Mouse (Mus musculus) heart, embryonic 14.5 days (tissue): ENCODE data around the gene B3gnt8. TPM values are rescaled to one million over a fixed set of nuclear protein-coding genes. Genes with fewer than 3 reads are reported as not detected.
A peak's percentile ranks its signal among the peaks of the same experiment; 100 is the strongest.
"Not testable (repeated sequence)": the region's sequence is repeated elsewhere in the genome, so short reads cannot be mapped to it uniquely, and the experiment has no call there.

Experiments
- ATAC-seq: fragments of 200-750 bp; cut with Nextera tagmentation; 2 replicates; pipeline ENCODE4 v1.8.0; 2017; ENCODE audit warnings: low read depth, moderate TSS enrichment; ENCODE audit not compliant: insufficient number of reproducible peaks, insufficient read depth, low FRiP score
- H3K27ac ChIP-seq, 2 experiments: fragments of 200-500 bp in 1 of 2; fragments of 300-500 bp in 1 of 2; sonication (generic) in 1 of 2; replicated peaks in 1 of 2; 2 replicates each; pipeline ENCODE4 v1.5.1; 2012 to 2014; ENCODE audit warnings: low read depth in 2 of 2, low read length in 2 of 2, control low read depth in 1 of 2, mild to moderate bottlenecking in 1 of 2, mixed read lengths in 1 of 2; ENCODE audit not compliant: control insufficient read depth in 1 of 2, insufficient read depth in 1 of 2
- H3K27me3 ChIP-seq: fragments of 300-500 bp; sonication (generic); 2 replicates; pipeline ENCODE4 v1.6.1; 2014; ENCODE audit warnings: mild to moderate bottlenecking, low read length, control low read depth; ENCODE audit not compliant: control insufficient read depth, insufficient read depth
- H3K36me3 ChIP-seq: fragments of 300-500 bp; sonication (generic); 2 replicates; pipeline ENCODE4 v1.6.1; 2014; ENCODE audit warnings: mild to moderate bottlenecking, control low read depth, low read length, mixed read lengths; ENCODE audit not compliant: control insufficient read depth, insufficient read depth
- H3K4me1 ChIP-seq, 2 experiments: fragments of 200-500 bp in 1 of 2; fragments of 300-500 bp in 1 of 2; sonication (generic) in 1 of 2; 2 replicates each; pipeline ENCODE4 v1.6.1; 2012 to 2014; ENCODE audit warnings: low read length in 2 of 2, control low read depth in 1 of 2, mixed read lengths in 1 of 2; ENCODE audit not compliant: control insufficient read depth in 2 of 2, insufficient read depth in 2 of 2
- H3K4me2 ChIP-seq: fragments of 300-500 bp; sonication (generic); 2 replicates; pipeline ENCODE4 v1.6.1; 2014; ENCODE audit warnings: mild to moderate bottlenecking, low read length
- H3K4me3 ChIP-seq, 2 experiments: fragments of 200-500 bp in 1 of 2; fragments of 300-500 bp in 1 of 2; sonication (generic) in 1 of 2; 2 replicates each; pipeline ENCODE4 v1.5.1; 2012 to 2014; ENCODE audit warnings: low read length in 2 of 2, mild to moderate bottlenecking in 2 of 2, control low read depth in 1 of 2, low read depth in 1 of 2, moderate library complexity in 1 of 2; ENCODE audit not compliant: control insufficient read depth in 1 of 2, insufficient read depth in 1 of 2
- H3K9ac ChIP-seq: fragments of 300-500 bp; sonication (generic); 2 replicates; pipeline ENCODE4 v1.6.1; 2014; ENCODE audit warnings: mild to moderate bottlenecking, low read length
- H3K9me3 ChIP-seq: fragments of 300-500 bp; sonication (generic); 2 replicates; pipeline ENCODE4 v1.6.1; 2016; ENCODE audit warnings: low read length, control low read depth; ENCODE audit not compliant: control insufficient read depth
- WGBS: fragments of 180-500 bp; shearing (Covaris S2); extraction: QIAGEN DNeasy Blood & Tissue Kit; methylation state at CpG from one replicate; pipeline ENCODE4 v1.1.7; 2014; 5-methylcytosine and 5-hydroxymethylcytosine counted together
- polyA plus RNA-seq: library from polyadenylated mRNA; unstranded; fragments of >200 nt; fragmentation: Nextera tagmentation; extraction: Ambion mirVana; gene quantifications from 2 replicates; pipeline ENCODE4 v1.2.1, GENCODE M21; 2014

Gene B3gnt8
- 3.2 and 3.5 TPM in 2 replicates for polyA plus RNA-seq

- Histone ChIP-seq H3K4me1 (peaks cover 11 to 37% of the 10 kb centered on the region in 2 experiments; a peak in 3 of 4 replicates), H3K9ac (peak within 1 kb of the TSS; percentile 68), H3K27me3 (no peaks in the 10 kb centered on the region), H3K4me2 (peak within 1 kb of the TSS; percentile 67), H3K9me3 (no peaks in the 10 kb centered on the region), H3K36me3 (peaks cover 62% of the 10 kb centered on the region), H3K27ac (peak within 1 kb of the TSS; percentile 48 to 79; a peak in 3 of 4 replicates), H3K4me3 (peak within 1 kb of the TSS; percentile 43 to 45)
- WGBS: 11% methylated on average over 29 of the region's 29 CpGs
- ATAC-seq: peak; percentile 35
Measured at GRCm38 (mm10) chr7:25626509-25627430, at the start of gene B3gnt8. TSS of gene B3gnt8 (plus strand) at chr7:25626654.

- not testable (repeated sequence) for H3K9me3 ChIP-seq, ATAC-seq, H3K4me3 ChIP-seq, H3K4me1 ChIP-seq, H3K9ac ChIP-seq, H3K4me2 ChIP-seq, H3K27me3 ChIP-seq, H3K27ac ChIP-seq, H3K36me3 ChIP-seq
- WGBS: 73% methylated on average over 11 of the region's 14 CpGs
Measured at GRCm38 (mm10) chr7:25576793-25577437, 49.5 kb upstream of the B3gnt8 start.

- no peak for ATAC-seq
- no peak overlapping the region for H3K9ac ChIP-seq
- H3K36me3 ChIP-seq: no peaks in the 10 kb centered on the region
- H3K27me3 ChIP-seq: no peaks in the 10 kb centered on the region
- H3K4me2 ChIP-seq: no peak overlapping the region
- WGBS: 76% methylated on average over 10 of the region's 10 CpGs
- H3K27ac ChIP-seq: no peak overlapping the region
- H3K9me3 ChIP-seq: no peaks in the 10 kb centered on the region; the same call in 1 of the 2 replicates
- no peak overlapping the region for H3K4me3 ChIP-seq
- no peaks in the 10 kb centered on the region for H3K4me1 ChIP-seq
Measured at GRCm38 (mm10) chr7:25579441-25579840, 47.0 kb upstream of the B3gnt8 start.

- WGBS: 72% methylated on average over 15 of the region's 15 CpGs
- H3K4me2 ChIP-seq: no peak overlapping the region
- no peak overlapping the region for H3K27ac ChIP-seq
- no peak overlapping the region for H3K9ac ChIP-seq
- no peak overlapping the region for H3K4me3 ChIP-seq
- H3K9me3 ChIP-seq: no peaks in the 10 kb centered on the region; the same call in 1 of the 2 replicates
- H3K4me1 ChIP-seq: no peaks in the 10 kb centered on the region
- H3K36me3 ChIP-seq: no peaks in the 10 kb centered on the region
- ATAC-seq: no peak
- H3K27me3 ChIP-seq: no peaks in the 10 kb centered on the region
Measured at GRCm38 (mm10) chr7:25582301-25582810, 44.1 kb upstream of the B3gnt8 start.

- H3K36me3 ChIP-seq: no peaks in the 10 kb centered on the region
- no peaks in the 10 kb centered on the region for H3K27me3 ChIP-seq
- no peak overlapping the region for H3K4me2 ChIP-seq
- no peak overlapping the region for H3K4me3 ChIP-seq
- H3K27ac ChIP-seq: no peak overlapping the region
- no peak overlapping the region for H3K9ac ChIP-seq
- ATAC-seq: no peak
- WGBS: 77% methylated on average over 5 of the region's 5 CpGs
- no peaks in the 10 kb centered on the region; the same call in 1 of the 2 replicates for H3K9me3 ChIP-seq
- no peaks in the 10 kb centered on the region for H3K4me1 ChIP-seq
Measured at GRCm38 (mm10) chr7:25584651-25585050, 41.8 kb upstream of the B3gnt8 start.

GRCm38 (mm10) chr7:25585351-25586204, 40.9 kb upstream of the B3gnt8 start:
- no peak overlapping the region for H3K27ac ChIP-seq
- no peaks in the 10 kb centered on the region for H3K4me1 ChIP-seq
- H3K4me2 ChIP-seq: no peak overlapping the region
- H3K9me3 ChIP-seq: no peaks in the 10 kb centered on the region; the same call in 1 of the 2 replicates
- H3K9ac ChIP-seq: no peak overlapping the region
- no peak overlapping the region for H3K4me3 ChIP-seq
- H3K27me3 ChIP-seq: no peaks in the 10 kb centered on the region
- H3K36me3 ChIP-seq: no peaks in the 10 kb centered on the region
- 73% methylated on average over 9 of the region's 9 CpGs for WGBS
- ATAC-seq: no peak

GRCm38 (mm10) chr7:25591226-25591625, 35.2 kb upstream of the B3gnt8 start:
- no peak overlapping the region for H3K9ac ChIP-seq
- 73% methylated on average over 2 of the region's 2 CpGs for WGBS
- H3K27me3 ChIP-seq: no peaks in the 10 kb centered on the region
- H3K9me3 ChIP-seq: no peaks in the 10 kb centered on the region
- no peak overlapping the region for H3K4me3 ChIP-seq
- no peak for ATAC-seq
- no peaks in the 10 kb centered on the region for H3K36me3 ChIP-seq
- no peak overlapping the region for H3K27ac ChIP-seq
- no peaks in the 10 kb centered on the region for H3K4me1 ChIP-seq
- no peak overlapping the region for H3K4me2 ChIP-seq
